Mouse (Mus musculus) hindbrain, embryonic 16.5 days (tissue): ENCODE data around the gene Galntl6. TPM values are rescaled to one million over a fixed set of nuclear protein-coding genes. Genes with fewer than 3 reads are reported as not detected.
"Not testable (repeated sequence)": the region's sequence is repeated elsewhere in the genome, so short reads cannot be mapped to it uniquely, and the experiment has no call there.

Source experiments
- ATAC-seq: fragments of 200-750 bp; cut with Nextera tagmentation; 2 replicates; pipeline ENCODE4 v1.8.0; 2017; ENCODE audit warnings: moderate TSS enrichment, moderate library complexity
- H3K27ac ChIP-seq: fragments of 300-500 bp; sonication (generic); 2 replicates; pipeline ENCODE4 v1.5.1; 2014; ENCODE audit warnings: low read depth, mild to moderate bottlenecking, control low read depth, low read length, moderate library complexity
- H3K27me3 ChIP-seq: fragments of 300-500 bp; sonication (generic); replicated peaks from 2 replicates; pipeline ENCODE4 v1.6.1; 2014; ENCODE audit warnings: low read length; ENCODE audit not compliant: control insufficient read depth, insufficient read depth
- H3K36me3 ChIP-seq: fragments of 300-500 bp; sonication (generic); 2 replicates; pipeline ENCODE4 v1.6.1; 2014; ENCODE audit warnings: mild to moderate bottlenecking, low read length, moderate library complexity, mixed read lengths; ENCODE audit not compliant: control insufficient read depth, insufficient read depth
- H3K4me1 ChIP-seq: fragments of 300-500 bp; sonication (generic); 2 replicates; pipeline ENCODE4 v1.6.1; 2014; ENCODE audit warnings: low read depth, low read length; ENCODE audit not compliant: control insufficient read depth, insufficient read depth
- H3K4me2 ChIP-seq: fragments of 300-500 bp; sonication (generic); 2 replicates; pipeline ENCODE4 v1.6.1; 2014; ENCODE audit warnings: mild to moderate bottlenecking, low read length, control low read depth, moderate library complexity
- H3K4me3 ChIP-seq: fragments of 300-500 bp; sonication (generic); 2 replicates; pipeline ENCODE4 v1.5.1; 2014; ENCODE audit warnings: mild to moderate bottlenecking, low read length, control low read depth, moderate library complexity
- H3K9ac ChIP-seq: fragments of 300-500 bp; sonication (generic); 2 replicates; pipeline ENCODE4 v1.6.1; 2014; ENCODE audit warnings: low read depth, mild to moderate bottlenecking, control low read depth, low read length, moderate library complexity
- H3K9me3 ChIP-seq: fragments of 300-500 bp; sonication (generic); 2 replicates; pipeline ENCODE4 v1.6.1; 2014; ENCODE audit warnings: mild to moderate bottlenecking, low read length, moderate library complexity; ENCODE audit not compliant: control insufficient read depth
- WGBS: fragments of 180-500 bp; shearing (Covaris S2); extraction: QIAGEN DNeasy Blood & Tissue Kit; methylation state at CpG from one replicate; pipeline ENCODE4 v1.1.7; 2014; 5-methylcytosine and 5-hydroxymethylcytosine counted together
- polyA plus RNA-seq: library from polyadenylated mRNA; unstranded; fragments of >200 nt; fragmentation: Nextera tagmentation; extraction: Ambion mirVana; gene quantifications from 2 replicates; pipeline ENCODE4 v1.2.1, GENCODE M21; 2015

Galntl6 gene
- polyA plus RNA-seq, 1 experiment from 2014 or later: 18.6 TPM

DNA sequence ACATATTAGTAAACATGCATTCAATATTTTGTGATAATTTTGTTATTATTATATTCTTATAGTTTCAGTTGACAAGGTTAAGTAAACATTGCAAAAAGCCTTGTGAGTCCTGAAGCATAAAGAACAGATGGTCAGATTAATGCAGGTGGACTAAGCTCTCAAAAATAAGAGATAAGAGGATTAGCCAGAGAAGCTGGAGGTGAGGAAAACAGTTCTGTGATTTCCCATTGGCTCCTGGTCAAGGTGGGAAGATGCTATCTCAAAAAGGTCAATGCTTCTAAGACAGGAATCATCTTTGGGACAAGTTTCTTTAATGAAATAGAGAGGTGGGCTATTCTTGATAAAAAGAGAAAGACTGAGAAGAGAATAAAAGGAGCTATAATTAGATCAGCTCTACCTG, 377.8 kb downstream of the Galntl6 start:
- ATAC-seq: no peak
- Histone ChIP-seq H3K27me3 (no peaks in the 10 kb centered on the region), H3K36me3 (no peaks in the 10 kb centered on the region), H3K4me3 (no peak overlapping the region), H3K9ac (no peak overlapping the region), H3K27ac (no peak overlapping the region), H3K4me1 (no peaks in the 10 kb centered on the region), H3K9me3 (no peaks in the 10 kb centered on the region), H3K4me2 (no peak overlapping the region)

DNA sequence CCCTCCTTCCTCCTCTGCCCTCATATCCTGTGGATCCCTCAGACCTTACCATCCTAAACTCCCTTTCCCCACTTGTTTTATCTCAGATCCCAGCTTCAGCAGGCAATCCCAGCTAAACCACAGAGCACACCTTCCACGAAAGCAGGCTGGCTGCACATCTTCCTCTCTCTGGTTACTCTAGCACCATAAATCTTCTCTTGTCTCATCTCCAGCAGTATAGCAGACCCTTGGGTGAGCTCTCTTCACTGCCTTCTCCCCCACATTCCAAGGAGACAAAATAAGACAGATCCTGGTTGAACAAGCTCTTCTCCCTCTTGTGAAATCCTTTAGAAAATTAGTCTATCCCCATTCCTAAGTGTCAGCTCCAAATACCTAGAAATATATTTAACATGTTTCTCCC, 389.0 kb downstream of the Galntl6 start:
- Histone ChIP-seq H3K36me3 (no peaks in the 10 kb centered on the region), H3K27me3 (no peaks in the 10 kb centered on the region), H3K4me1 (no peaks in the 10 kb centered on the region), H3K27ac (no peak overlapping the region), H3K9ac (no peak overlapping the region), H3K9me3 (no peaks in the 10 kb centered on the region), H3K4me3 (no peak overlapping the region), H3K4me2 (no peak overlapping the region)
- WGBS: 48% methylated on average over 1 of the region's 1 CpGs
- ATAC-seq: no peak

DNA sequence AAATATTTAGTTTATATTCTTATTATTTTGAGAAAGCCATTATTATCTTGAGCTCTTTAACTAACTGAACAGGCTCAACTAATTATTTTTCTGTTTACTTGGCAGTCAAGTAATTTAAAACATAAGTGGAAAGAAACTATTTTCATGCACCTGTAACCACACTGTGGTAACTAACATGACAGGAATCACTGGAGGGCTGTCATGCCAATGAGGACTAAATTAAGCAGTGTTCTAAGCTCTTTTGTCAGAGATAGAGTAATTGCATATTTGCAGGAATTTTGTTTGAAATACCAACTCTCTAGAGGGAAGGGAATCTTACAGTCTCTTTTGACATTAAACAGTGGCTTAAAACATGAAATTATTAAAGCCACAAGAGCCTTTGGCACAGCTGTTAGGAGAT, 390.5 kb downstream of the Galntl6 start:
- Histone ChIP-seq H3K27me3 (no peaks in the 10 kb centered on the region), H3K36me3 (no peaks in the 10 kb centered on the region), H3K4me1 (no peaks in the 10 kb centered on the region), H3K27ac (no peak overlapping the region), H3K9me3 (no peaks in the 10 kb centered on the region), H3K9ac (no peak overlapping the region), H3K4me2 (no peak overlapping the region), H3K4me3 (no peak overlapping the region)
- no peak for ATAC-seq

DNA sequence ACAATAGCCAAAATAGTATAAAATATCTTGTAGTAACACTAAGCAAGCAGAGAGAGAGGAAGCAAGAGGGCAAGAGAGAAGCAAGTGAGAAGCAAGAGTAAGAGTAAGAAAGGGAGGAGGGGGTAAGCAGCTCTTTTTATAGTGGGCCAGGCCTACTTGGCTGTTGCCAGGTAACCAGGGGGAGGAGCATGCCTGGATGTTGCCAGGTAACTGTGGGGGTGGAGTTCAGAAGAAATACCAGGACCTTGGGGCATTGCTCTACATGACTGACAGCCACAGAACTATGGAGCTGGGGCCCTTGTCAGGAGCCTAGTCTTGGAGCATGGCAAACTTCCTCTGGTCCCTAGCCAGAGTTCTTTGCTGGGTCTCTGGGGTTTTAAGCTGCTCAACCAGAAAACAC, 401.9 kb downstream of the Galntl6 start:
- ATAC-seq: no peak
- H3K4me2 ChIP-seq: no peak overlapping the region
- no peaks in the 10 kb centered on the region for H3K9me3 ChIP-seq

DNA sequence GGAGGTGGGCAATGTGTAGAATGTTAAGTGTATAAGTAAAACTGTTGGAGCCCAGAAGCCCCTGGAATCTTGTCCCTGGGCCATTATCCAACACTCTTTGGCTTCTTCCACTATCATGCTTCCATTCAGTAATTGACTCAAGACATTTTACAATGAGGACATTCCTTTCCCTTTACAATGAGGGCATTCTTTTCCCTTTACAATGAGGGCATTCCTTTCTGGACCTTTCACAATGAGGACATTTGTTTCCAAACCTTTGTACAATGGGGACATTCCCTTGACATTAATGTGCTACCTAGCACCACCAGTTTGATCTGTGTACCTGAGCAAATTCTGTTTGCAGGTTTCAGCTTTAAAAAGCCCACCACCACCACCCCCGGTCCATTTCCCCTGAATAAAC, 403.4 kb downstream of the Galntl6 start:
- no peaks in the 10 kb centered on the region for H3K9me3 ChIP-seq
- no peaks in the 10 kb centered on the region for H3K36me3 ChIP-seq
- no peaks in the 10 kb centered on the region for H3K27me3 ChIP-seq
- H3K9ac ChIP-seq: no peak overlapping the region
- no peaks in the 10 kb centered on the region for H3K4me1 ChIP-seq
- H3K4me2 ChIP-seq: no peak overlapping the region
- H3K4me3 ChIP-seq: no peak overlapping the region
- no peak for ATAC-seq
- H3K27ac ChIP-seq: no peak overlapping the region
- 56% methylated on average over 1 of the region's 1 CpGs for WGBS

More for the DNA sequence above, 401.9 kb downstream of the Galntl6 start:
- Histone ChIP-seq H3K9ac (no peak overlapping the region), H3K36me3 (no peaks in the 10 kb centered on the region), H3K27me3 (no peaks in the 10 kb centered on the region), H3K4me1 (no peaks in the 10 kb centered on the region), H3K27ac (no peak overlapping the region), H3K4me3 (no peak overlapping the region)

DNA sequence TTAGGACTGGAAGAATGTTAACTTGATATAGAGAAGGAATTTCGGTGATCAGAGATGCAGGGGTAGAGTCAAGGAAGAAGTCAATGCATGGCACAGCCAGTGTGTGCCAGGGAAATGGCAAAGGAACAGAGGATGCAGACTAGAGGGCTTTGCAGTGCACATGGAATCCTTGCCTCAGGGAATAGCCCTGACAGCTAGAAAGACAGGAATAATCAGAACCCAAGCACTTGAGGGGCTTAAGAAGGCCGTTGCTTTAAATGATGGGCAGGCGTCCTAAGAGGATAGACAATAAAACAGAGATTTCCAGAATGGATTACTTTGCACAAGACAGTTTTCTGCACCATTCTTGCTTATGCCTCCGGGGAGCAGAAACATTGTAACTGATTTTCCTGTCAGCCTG, 425.3 kb downstream of the Galntl6 start:
- H3K4me3 ChIP-seq: no peak overlapping the region
- 74% methylated on average over 4 of the region's 4 CpGs for WGBS
- no peaks in the 10 kb centered on the region for H3K4me1 ChIP-seq
- no peak overlapping the region for H3K4me2 ChIP-seq
- no peaks in the 10 kb centered on the region for H3K27me3 ChIP-seq
- no peaks in the 10 kb centered on the region for H3K9me3 ChIP-seq
- ATAC-seq: no peak
- H3K36me3 ChIP-seq: no peaks in the 10 kb centered on the region
- no peak overlapping the region for H3K9ac ChIP-seq
- no peak overlapping the region for H3K27ac ChIP-seq

DNA sequence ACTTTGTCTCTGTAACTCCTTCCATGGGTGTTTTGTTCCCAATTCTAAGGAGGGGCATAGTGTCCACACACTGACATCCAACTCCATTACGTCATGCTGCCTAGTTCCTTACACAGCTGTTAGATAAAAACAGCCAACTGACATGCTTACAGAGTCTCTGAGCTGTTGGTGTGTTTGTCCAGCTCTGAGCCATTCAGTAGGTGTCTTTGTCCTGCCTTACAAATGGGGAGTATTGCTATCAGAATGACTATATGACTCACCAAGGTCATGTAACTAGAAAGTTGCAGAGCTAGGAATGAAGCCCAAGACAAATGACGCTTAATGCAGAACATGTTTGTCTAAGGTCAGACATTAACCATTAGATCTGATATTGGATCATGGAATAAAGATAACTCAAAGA, 449.1 kb downstream of the Galntl6 start:
- not testable (repeated sequence) for H3K4me3 ChIP-seq, H3K4me1 ChIP-seq, H3K27me3 ChIP-seq, H3K9ac ChIP-seq, H3K27ac ChIP-seq, H3K36me3 ChIP-seq, H3K9me3 ChIP-seq, ATAC-seq, H3K4me2 ChIP-seq
- 96% methylated on average over 2 of the region's 2 CpGs for WGBS

DNA sequence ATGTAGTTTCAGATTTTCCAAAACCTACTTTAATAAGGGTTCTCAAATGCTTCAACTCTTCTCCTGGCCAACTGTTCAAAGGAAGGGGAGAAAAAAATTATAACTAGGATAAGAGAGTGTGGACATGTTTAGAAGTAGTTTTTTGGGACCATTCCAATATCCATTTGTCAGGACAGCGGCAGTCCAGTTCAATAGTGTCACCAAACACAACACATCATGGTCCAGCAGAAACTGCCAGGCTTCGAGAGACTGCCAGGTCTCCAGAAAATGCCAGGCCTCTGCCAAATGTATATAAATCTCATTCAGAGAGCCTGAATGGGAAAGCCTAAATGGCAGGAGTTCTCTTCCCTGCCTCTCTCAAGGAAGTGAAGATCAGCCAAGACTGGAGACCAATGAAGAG, 469.7 kb downstream of the Galntl6 start:
- ATAC-seq: peak; percentile 61; the same call in 1 of the 2 replicates
- 71% methylated on average over 2 of the region's 2 CpGs for WGBS
- Histone ChIP-seq H3K27me3 (no peaks in the 10 kb centered on the region), H3K9ac (no peak overlapping the region), H3K4me3 (no peak overlapping the region), H3K27ac (no peak overlapping the region), H3K36me3 (no peaks in the 10 kb centered on the region), H3K9me3 (no peaks in the 10 kb centered on the region), H3K4me1 (no peaks in the 10 kb centered on the region), H3K4me2 (no peak overlapping the region)

DNA sequence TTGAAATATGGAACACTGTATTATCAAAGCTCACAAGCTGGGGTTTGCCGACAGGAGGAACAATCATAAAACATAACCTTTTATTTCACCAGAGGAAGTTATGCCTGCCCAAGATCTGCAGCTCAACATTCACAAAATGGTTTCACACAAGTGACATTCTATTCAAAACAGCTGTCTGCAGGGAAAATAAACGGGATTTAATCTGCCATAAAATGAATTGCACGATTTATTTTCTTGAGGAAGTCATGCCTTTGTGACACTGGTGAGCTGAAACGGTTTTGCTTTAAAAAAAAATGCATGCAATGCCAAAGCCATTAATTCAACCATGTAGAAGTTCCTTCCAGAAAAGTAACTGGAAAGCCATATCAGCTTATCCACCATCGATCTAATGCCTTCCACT, 494.0 kb downstream of the Galntl6 start:
- no peak overlapping the region for H3K4me2 ChIP-seq
- no peak overlapping the region for H3K9ac ChIP-seq
- no peaks in the 10 kb centered on the region for H3K4me1 ChIP-seq
- no peaks in the 10 kb centered on the region for H3K36me3 ChIP-seq
- no peak overlapping the region for H3K4me3 ChIP-seq
- H3K27ac ChIP-seq: no peak overlapping the region
- no peaks in the 10 kb centered on the region for H3K27me3 ChIP-seq
- WGBS: 54% methylated on average over 5 of the region's 5 CpGs
- no peaks in the 10 kb centered on the region for H3K9me3 ChIP-seq
- no peak for ATAC-seq

DNA sequence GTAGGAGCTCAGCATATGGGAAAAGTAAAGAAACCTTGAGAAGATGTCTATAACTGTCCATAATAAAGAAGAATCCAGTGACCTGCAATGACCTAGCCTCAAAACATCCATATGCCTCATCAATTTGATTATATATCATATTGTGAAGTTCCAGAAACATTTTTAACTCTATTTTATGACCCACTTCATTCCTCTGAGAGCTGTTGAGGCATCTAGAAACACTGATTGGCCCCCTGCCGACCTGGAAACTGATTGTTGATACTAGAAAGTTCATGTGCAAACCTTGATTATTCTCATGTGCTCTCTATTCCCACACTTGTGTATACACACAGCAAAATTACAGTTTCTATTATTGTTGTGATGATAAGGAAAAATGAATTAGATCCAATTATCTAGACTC, 494.9 kb downstream of the Galntl6 start:
- no peaks in the 10 kb centered on the region for H3K9me3 ChIP-seq
- no peak for ATAC-seq

More for the DNA sequence above, 494.9 kb downstream of the Galntl6 start:
- no peaks in the 10 kb centered on the region for H3K36me3 ChIP-seq
- no peaks in the 10 kb centered on the region for H3K4me1 ChIP-seq
- no peak overlapping the region for H3K4me3 ChIP-seq
- H3K27me3 ChIP-seq: no peaks in the 10 kb centered on the region
- no peak overlapping the region for H3K4me2 ChIP-seq
- H3K27ac ChIP-seq: no peak overlapping the region
- no peak overlapping the region for H3K9ac ChIP-seq
- 81% methylated on average over 1 of the region's 1 CpGs for WGBS
